Mouse (Mus musculus) heart, postnatal 0 days (tissue): Measurements from ENCODE around the gene Setmar. TPM values are rescaled to one million over a fixed set of nuclear protein-coding genes. Genes with fewer than 3 reads are reported as not detected.

Source experiments
- ATAC-seq: fragments of 200-750 bp; cut with Nextera tagmentation; 2 replicates; pipeline ENCODE4 v1.8.0; 2017; ENCODE audit warnings: low read depth, moderate number of reproducible peaks, moderate library complexity; ENCODE audit not compliant: insufficient read depth
- DNase-seq: peaks from one replicate; pipeline ENCODE4 v3.0.0-alpha.2; 2016; ENCODE audit warnings: low spot score
- H3K27ac ChIP-seq: fragments of 300-500 bp; sonication (generic); 2 replicates; pipeline ENCODE4 v1.5.1; 2014; ENCODE audit warnings: low read depth, mild to moderate bottlenecking
- H3K27me3 ChIP-seq: fragments of 300-500 bp; sonication (generic); 2 replicates; pipeline ENCODE4 v1.6.1; 2014; ENCODE audit warnings: low read length, mixed read lengths; ENCODE audit not compliant: control insufficient read depth, insufficient read depth
- H3K36me3 ChIP-seq: fragments of 300-500 bp; sonication (generic); replicated peaks from 2 replicates; pipeline ENCODE4 v1.6.1; 2014; ENCODE audit warnings: low read length, mixed read lengths; ENCODE audit not compliant: control insufficient read depth, insufficient read depth
- H3K4me1 ChIP-seq: fragments of 300-500 bp; sonication (generic); 2 replicates; pipeline ENCODE4 v1.6.1; 2014; ENCODE audit warnings: antibody characterized with exemption; ENCODE audit not compliant: control insufficient read depth, insufficient read depth
- H3K4me2 ChIP-seq: fragments of 300-500 bp; sonication (generic); 2 replicates; pipeline ENCODE4 v1.6.1; 2014; ENCODE audit warnings: low read depth, mild to moderate bottlenecking, low read length, moderate library complexity
- H3K4me3 ChIP-seq: fragments of 300-500 bp; sonication (generic); 2 replicates; pipeline ENCODE4 v1.5.1; 2014; ENCODE audit warnings: low read depth, low read length
- H3K9ac ChIP-seq: fragments of 300-500 bp; sonication (generic); replicated peaks from 2 replicates; pipeline ENCODE4 v1.6.1; 2014; ENCODE audit warnings: low read depth, low read length, mixed read lengths
- H3K9me3 ChIP-seq: fragments of 300-500 bp; sonication (generic); replicated peaks from 2 replicates; pipeline ENCODE4 v1.6.1; 2016; ENCODE audit warnings: low read length; ENCODE audit not compliant: control insufficient read depth
- CTCF ChIP-seq: IDR thresholded peaks from 2 replicates; pipeline ENCODE4 v1.5.1; 2016; ENCODE audit warnings: antibody characterized with exemption, control low read depth, low read depth
- EP300 ChIP-seq: IDR thresholded peaks from 2 replicates; pipeline ENCODE4 v1.6.1; 2016; ENCODE audit warnings: antibody characterized with exemption, low read depth
- WGBS: fragments of 180-500 bp; shearing (Covaris S2); extraction: QIAGEN DNeasy Blood & Tissue Kit; methylation state at CpG from one replicate; pipeline ENCODE4 v1.1.7; 2014; 5-methylcytosine and 5-hydroxymethylcytosine counted together
- polyA plus RNA-seq: library from polyadenylated mRNA; unstranded; fragments of >200 nt; fragmentation: Nextera tagmentation; extraction: Ambion mirVana; gene quantifications from 2 replicates; pipeline ENCODE4 v1.2.1, GENCODE M21; 2015
- total RNA-seq: library from RNA; depleted of rRNA; stranded (reverse); fragments of >200 nt; gene quantifications from 2 replicates; pipeline ENCODE4 v1.2.3, GENCODE M21; 2014; ENCODE audit warnings: low replicate concordance; rRNA removed

The Setmar gene
- total and polyA plus RNA-seq, 2 experiments from 2014 or later = 3.1 to 3.8 TPM

GRCm38 (mm10) chr6:108114971-108115370, 50.1 kb downstream of the Setmar start:
- Histone ChIP-seq H3K4me2 (no peak overlapping the region), H3K27me3 (no peaks in the 10 kb centered on the region), H3K4me1 (peaks cover 23% of the 10 kb centered on the region), H3K9ac (no peak overlapping the region), H3K4me3 (no peak overlapping the region), H3K36me3 (0 out of 2 replicates have a peak, but pooled peaks cover 3% of the 10 kb centered on the region), H3K27ac (no peak overlapping the region), H3K9me3 (no peaks in the 10 kb centered on the region)
- TF ChIP-seq EP300 = no peak
- TF ChIP-seq CTCF = no peak
- 91% methylated on average over 1 of the region's 1 CpGs for WGBS
- ATAC-seq (no peak), DNase-seq (no peak)

- DNase-seq (no peak), ATAC-seq (no peak)
- WGBS = 90% methylated on average over 6 of the region's 6 CpGs
- H3K9ac ChIP-seq = no peak overlapping the region
- H3K36me3 ChIP-seq = 0 out of 2 replicates have a peak, but pooled peaks cover 3% of the 10 kb centered on the region
- TF ChIP-seq EP300 (no peak), CTCF (no peak)
- H3K4me1 ChIP-seq = no peaks in the 10 kb centered on the region
- H3K27me3 ChIP-seq = no peaks in the 10 kb centered on the region
- H3K4me2 ChIP-seq = no peak overlapping the region
- no peak overlapping the region for H3K27ac ChIP-seq
- no peak overlapping the region for H3K4me3 ChIP-seq
- no peaks in the 10 kb centered on the region for H3K9me3 ChIP-seq
These were observed 53.0 kb downstream of the Setmar start for GRCm38 (mm10) chr6:108117881-108118280.

DNA sequence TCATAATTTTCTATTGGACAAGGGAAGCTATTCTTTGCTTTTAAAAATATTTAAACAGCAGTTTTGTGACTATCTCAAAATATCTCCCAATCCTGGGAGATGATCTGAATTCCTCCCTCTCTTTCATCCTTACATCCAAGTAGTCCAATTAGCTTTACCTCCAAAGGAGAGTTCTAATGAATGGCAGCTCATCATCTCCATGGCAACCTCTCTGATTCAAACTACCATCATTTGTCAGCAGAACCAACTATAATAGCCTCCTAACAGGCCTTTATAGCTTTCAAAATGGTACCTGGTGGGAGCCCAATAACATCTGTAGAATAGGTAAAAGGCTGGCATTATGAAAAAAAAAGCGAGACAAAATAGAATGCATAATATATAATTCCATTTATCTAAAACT, 60.6 kb downstream of the Setmar start:
- Histone ChIP-seq H3K36me3 (no peaks in the 10 kb centered on the region), H3K27me3 (no peaks in the 10 kb centered on the region), H3K4me2 (no peak overlapping the region), H3K9me3 (no peaks in the 10 kb centered on the region), H3K4me3 (no peak overlapping the region), H3K27ac (no peak overlapping the region), H3K9ac (no peak overlapping the region), H3K4me1 (no peaks in the 10 kb centered on the region)
- TF ChIP-seq EP300 (no peak), CTCF (no peak)
- WGBS = 83% methylated on average over 1 of the region's 1 CpGs
- ATAC-seq = no peak
- no peak for DNase-seq

GRCm38 (mm10) chr6:108126631-108127030, 61.8 kb downstream of the Setmar start:
- no peaks in the 10 kb centered on the region for H3K27me3 ChIP-seq
- H3K4me3 ChIP-seq = no peak overlapping the region
- TF ChIP-seq CTCF = no peak
- TF ChIP-seq EP300 = no peak
- no peak overlapping the region for H3K9ac ChIP-seq
- no peaks in the 10 kb centered on the region for H3K36me3 ChIP-seq
- ATAC-seq = no peak
- DNase-seq = no peak
- no peaks in the 10 kb centered on the region for H3K9me3 ChIP-seq
- no peaks in the 10 kb centered on the region for H3K4me1 ChIP-seq
- no peak overlapping the region for H3K4me2 ChIP-seq
- no peak overlapping the region for H3K27ac ChIP-seq
- WGBS = 69% methylated on average over 3 of the region's 3 CpGs

Other genes with a start within 250 kb of the Setmar start
- gene Sumf1, start 120.5 kb downstream of the Setmar start, total RNA-seq = 29.5 and 52.2 TPM in 2 replicates
- 17.2 and 19.7 TPM in 2 replicates for gene Sumf1, start 120.5 kb downstream of the Setmar start, polyA plus RNA-seq
- 22.2 and 41.9 TPM in 2 replicates for gene Itpr1, start 148.1 kb downstream of the Setmar start, total RNA-seq
- gene Itpr1, start 148.1 kb downstream of the Setmar start, polyA plus RNA-seq = 5.7 and 7.1 TPM in 2 replicates